Mouse (Mus musculus) limb, embryonic 14.5 days (tissue): ENCODE measurements around the gene Olfr1160. TPM values are rescaled to one million over a fixed set of nuclear protein-coding genes. Genes with fewer than 3 reads are reported as not detected.
"Not testable (repeated sequence)": the region's sequence is repeated elsewhere in the genome, so short reads cannot be mapped to it uniquely, and the experiment has no call there.

Source experiments
- ATAC-seq: fragments of 200-750 bp; cut with Nextera tagmentation; 2 replicates; pipeline ENCODE4 v1.8.0; 2017; ENCODE audit warnings: low read depth, moderate number of reproducible peaks, moderate TSS enrichment; ENCODE audit not compliant: low FRiP score
- DNase-seq: peaks from one replicate; pipeline ENCODE4 v3.0.0-alpha.2; 2015; ENCODE audit warnings: low spot score
- H3K27ac ChIP-seq: fragments of 300-500 bp; sonication (generic); replicated peaks from 2 replicates; pipeline ENCODE4 v1.5.1; 2014; ENCODE audit warnings: low read depth, mild to moderate bottlenecking, low read length, moderate library complexity, mixed read lengths
- H3K27me3 ChIP-seq: fragments of 300-500 bp; sonication (generic); 2 replicates; pipeline ENCODE4 v1.6.1; 2014; ENCODE audit warnings: low read length, mixed read lengths; ENCODE audit not compliant: control insufficient read depth, insufficient read depth
- H3K36me3 ChIP-seq: fragments of 300-500 bp; sonication (generic); 2 replicates; pipeline ENCODE4 v1.6.1; 2014; ENCODE audit warnings: mild to moderate bottlenecking, low read length, moderate library complexity, mixed read lengths; ENCODE audit not compliant: control insufficient read depth, insufficient read depth
- H3K4me1 ChIP-seq: fragments of 300-500 bp; sonication (generic); 2 replicates; pipeline ENCODE4 v1.6.1; 2014; ENCODE audit warnings: antibody characterized with exemption, low read length, mixed read lengths; ENCODE audit not compliant: control insufficient read depth, insufficient read depth
- H3K4me2 ChIP-seq: fragments of 300-500 bp; sonication (generic); replicated peaks from 2 replicates; pipeline ENCODE4 v1.6.1; 2014; ENCODE audit warnings: low read depth, mild to moderate bottlenecking, low read length, moderate library complexity; ENCODE audit not compliant: severe bottlenecking
- H3K4me3 ChIP-seq: fragments of 300-500 bp; sonication (generic); replicated peaks from 2 replicates; pipeline ENCODE4 v1.5.1; 2014; ENCODE audit warnings: low read length
- H3K9ac ChIP-seq: fragments of 300-500 bp; sonication (generic); 2 replicates; pipeline ENCODE4 v1.6.1; 2014; ENCODE audit warnings: mild to moderate bottlenecking, low read depth, low read length, moderate library complexity; ENCODE audit not compliant: severe bottlenecking
- H3K9me3 ChIP-seq: fragments of 300-500 bp; sonication (generic); 2 replicates; pipeline ENCODE4 v1.6.1; 2016; ENCODE audit warnings: low read length; ENCODE audit not compliant: control insufficient read depth
- POLR2A ChIP-seq: fragments of 200-500 bp; IDR thresholded peaks from 2 replicates; pipeline ENCODE4 v1.8.0; 2012; ENCODE audit warnings: inconsistent platforms, mild to moderate bottlenecking, moderate library complexity, borderline replicate concordance; ENCODE audit not compliant: insufficient read depth, insufficient read length; ENCODE audit errors: extremely low read depth
- WGBS: fragments of 180-500 bp; shearing (Covaris S2); extraction: QIAGEN DNeasy Blood & Tissue Kit; methylation state at CpG from one replicate; pipeline ENCODE4 v1.1.7; 2014; 5-methylcytosine and 5-hydroxymethylcytosine counted together
- polyA plus RNA-seq, 2 experiments: library from polyadenylated mRNA; depleted of rRNA in 1 of 2; stranded (reverse) in 1 of 2; unstranded in 1 of 2; fragments of >200 nt; fragmentation: Nextera tagmentation in 1 of 2; extraction: Ambion mirVana in 1 of 2; gene quantifications; 2 replicates each; pipeline versions ENCODE4 v1.2.1 to v1.2.3; 2012 to 2014

Gene Olfr1160
- not detected in 2 replicates for polyA plus RNA-seq (2012; rRNA removed)
- not detected in 2 replicates for polyA plus RNA-seq (2014; fragmentation: Nextera tagmentation; extraction: Ambion mirVana)

GRCm38 (mm10) chr2:88007515-88008318 is at the start of gene Olfr1160:
TSS of gene Olfr1160 (minus strand) at chr2:88008268.
- no peak for DNase-seq
- Histone ChIP-seq H3K4me1 (no peaks in the 10 kb centered on the region), H3K9me3 (no peaks in the 10 kb centered on the region), H3K27ac (no peak within 1 kb of the TSS), H3K4me3 (no peak within 1 kb of the TSS), H3K36me3 (no peaks in the 10 kb centered on the region), H3K9ac (no peak within 1 kb of the TSS), H3K4me2 (no peak within 1 kb of the TSS), H3K27me3 (no peaks in the 10 kb centered on the region)
- no peak for TF ChIP-seq POLR2A
- no peak for ATAC-seq

- Histone ChIP-seq H3K9ac (no peak within 1 kb of the TSS), H3K4me1 (no peaks in the 10 kb centered on the region), H3K9me3 (no peaks in the 10 kb centered on the region), H3K4me3 (no peak within 1 kb of the TSS), H3K36me3 (no peaks in the 10 kb centered on the region), H3K4me2 (no peak within 1 kb of the TSS), H3K27me3 (no peaks in the 10 kb centered on the region), H3K27ac (no peak within 1 kb of the TSS)
- ATAC-seq, result no peak
- no peak for TF ChIP-seq POLR2A
- DNase-seq, result no peak
- 91% methylated on average over 1 of the region's 1 CpGs for WGBS
These were observed 43.0 kb upstream of the Olfr1160 start, which contains the start of gene Olfr1162 for GRCm38 (mm10) chr2:88051029-88051428. TSS of gene Olfr1162 (minus strand) at chr2:88051129.

DNA sequence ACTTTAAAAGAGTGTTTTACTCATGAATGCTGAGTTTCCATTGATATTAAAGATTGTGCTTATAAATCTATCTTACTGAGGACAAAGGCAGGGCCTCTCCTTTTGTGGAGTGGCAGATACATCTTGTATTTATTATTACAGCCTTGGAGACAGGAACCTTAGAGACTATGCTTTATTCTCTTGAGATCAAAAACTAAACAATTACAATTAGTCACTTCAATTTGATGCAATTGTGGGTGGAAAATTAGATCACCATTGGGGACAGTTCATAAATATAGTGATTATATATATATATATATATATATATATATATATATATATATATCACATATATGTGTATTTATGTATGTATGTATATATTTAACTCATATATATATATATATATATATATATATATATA is 29.5 kb upstream of the Olfr1160 start, which contains the start of gene Olfr73:
Gene Olfr73, minus strand, starts transcription at position 101 of the 400 bp plus-strand sequence.
- Histone ChIP-seq H3K27me3 (no peaks in the 10 kb centered on the region), H3K4me1 (no peaks in the 10 kb centered on the region)
- no peak for DNase-seq

DNA sequence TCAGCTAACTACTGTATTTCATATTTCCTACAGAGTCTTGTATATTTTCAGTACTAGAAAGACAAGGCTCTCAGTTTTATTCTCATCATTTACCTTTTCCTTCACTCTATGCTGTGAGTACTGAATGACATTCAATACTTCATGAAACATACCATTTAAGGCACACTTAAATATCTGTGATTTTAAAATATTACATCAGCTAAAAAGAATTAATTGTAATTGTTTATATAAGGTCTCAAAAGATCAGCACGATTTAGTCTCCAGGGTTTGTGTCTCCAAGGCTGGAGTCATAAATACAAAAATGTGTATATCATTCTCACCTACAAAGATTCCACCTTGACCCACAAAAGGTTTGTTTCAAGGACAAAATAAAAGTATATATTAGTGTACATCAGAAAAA is 14.4 kb upstream of the Olfr1160 start, which contains the start of gene Olfr1161:
Gene Olfr1161, plus strand, starts transcription at position 301 of the 400 bp plus-strand sequence.
- H3K27ac ChIP-seq, H3K27me3 ChIP-seq, H3K4me3 ChIP-seq, H3K4me2 ChIP-seq, DNase-seq, H3K9me3 ChIP-seq, H3K36me3 ChIP-seq, ATAC-seq, H3K4me1 ChIP-seq, H3K9ac ChIP-seq: not testable (repeated sequence)
- 80% methylated on average over 1 of the region's 1 CpGs for WGBS

More for the DNA sequence above, 29.5 kb upstream of the Olfr1160 start, which contains the start of gene Olfr73:
- Histone ChIP-seq H3K4me2 (no peak within 1 kb of the TSS), H3K36me3 (no peaks in the 10 kb centered on the region), H3K4me3 (no peak within 1 kb of the TSS), H3K9me3 (no peaks in the 10 kb centered on the region), H3K9ac (no peak within 1 kb of the TSS), H3K27ac (no peak within 1 kb of the TSS)
- ATAC-seq, result no peak
- TF ChIP-seq POLR2A, result no peak

DNA sequence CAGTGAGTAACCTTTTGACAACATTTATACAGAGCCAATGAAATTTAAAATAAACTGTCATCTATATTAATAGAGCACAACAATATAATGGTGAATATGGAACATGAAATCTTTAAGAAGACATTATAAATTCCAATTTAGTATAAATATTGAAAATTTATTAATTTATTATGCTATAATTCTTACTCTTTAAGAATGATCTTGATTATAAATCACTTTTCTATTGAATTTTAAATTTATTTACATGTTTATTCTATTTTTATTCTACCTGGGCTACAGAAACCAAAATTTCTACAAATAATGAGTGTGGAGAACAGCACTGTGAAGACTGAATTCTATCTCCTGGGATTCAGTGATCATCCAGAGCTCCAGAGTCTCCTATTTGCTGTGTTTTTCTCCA is 18.3 kb downstream of the Olfr1160 start, which contains the start of gene Olfr1158:
Gene Olfr1158, plus strand, starts transcription at position 301 of the 400 bp plus-strand sequence.
- Histone ChIP-seq H3K4me3 (no peak within 1 kb of the TSS), H3K36me3 (no peaks in the 10 kb centered on the region), H3K9ac (no peak within 1 kb of the TSS), H3K9me3 (no peaks in the 10 kb centered on the region), H3K4me1 (no peaks in the 10 kb centered on the region), H3K4me2 (no peak within 1 kb of the TSS), H3K27ac (no peak within 1 kb of the TSS), H3K27me3 (no peaks in the 10 kb centered on the region)
- ATAC-seq, result no peak
- TF ChIP-seq POLR2A, result no peak
- DNase-seq, result no peak
